Mouse (Mus musculus) spleen, postnatal 10 days (tissue): ENCODE results near the gene Tcf20.
A peak's percentile ranks its signal among the peaks of the same experiment; 100 is the strongest.
"Not testable (repeated sequence)": the region's sequence is repeated elsewhere in the genome, so short reads cannot be mapped to it uniquely, and the experiment has no call there.

Experiments used
- DNase-seq, 2 experiments: peaks; one replicate each; pipeline ENCODE4 v3.0.0; 2021 to 2022; ENCODE audit warnings: low spot score in 2 of 2

Tcf20 gene

DNA sequence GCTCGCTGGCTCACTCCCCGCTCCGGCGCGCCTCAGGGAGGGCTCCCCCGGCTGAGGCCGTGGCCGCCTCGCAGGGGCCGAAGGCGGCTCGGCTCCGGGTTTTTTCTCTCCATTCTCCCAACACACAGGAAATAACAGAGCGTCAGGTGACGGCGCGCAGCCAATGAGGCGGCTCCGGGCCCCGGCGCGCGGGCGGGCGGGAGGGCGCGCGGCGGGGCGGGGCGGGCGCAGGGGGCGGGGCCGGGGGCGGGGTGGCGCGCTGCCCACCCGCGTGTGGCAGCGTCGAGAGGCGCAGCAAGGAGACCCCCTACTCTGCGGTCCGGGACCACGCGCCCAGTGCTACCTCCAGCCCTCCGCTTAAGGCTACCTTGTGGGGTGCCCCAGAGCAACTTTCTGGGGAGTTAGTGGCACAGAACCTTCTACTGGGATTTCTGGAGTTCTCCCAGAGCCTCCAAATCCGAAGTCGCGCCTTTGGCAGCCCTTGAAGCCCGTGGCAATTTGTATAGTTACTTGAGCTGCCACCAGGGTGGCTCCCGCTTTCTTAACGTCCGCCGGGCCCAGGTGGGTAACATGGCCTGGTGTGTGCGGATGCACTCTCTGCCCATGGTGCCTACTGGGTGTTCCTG lies 87.9 kb downstream of the Tcf20 start:
- DNase-seq: peak; percentile 76 to 87

DNA sequence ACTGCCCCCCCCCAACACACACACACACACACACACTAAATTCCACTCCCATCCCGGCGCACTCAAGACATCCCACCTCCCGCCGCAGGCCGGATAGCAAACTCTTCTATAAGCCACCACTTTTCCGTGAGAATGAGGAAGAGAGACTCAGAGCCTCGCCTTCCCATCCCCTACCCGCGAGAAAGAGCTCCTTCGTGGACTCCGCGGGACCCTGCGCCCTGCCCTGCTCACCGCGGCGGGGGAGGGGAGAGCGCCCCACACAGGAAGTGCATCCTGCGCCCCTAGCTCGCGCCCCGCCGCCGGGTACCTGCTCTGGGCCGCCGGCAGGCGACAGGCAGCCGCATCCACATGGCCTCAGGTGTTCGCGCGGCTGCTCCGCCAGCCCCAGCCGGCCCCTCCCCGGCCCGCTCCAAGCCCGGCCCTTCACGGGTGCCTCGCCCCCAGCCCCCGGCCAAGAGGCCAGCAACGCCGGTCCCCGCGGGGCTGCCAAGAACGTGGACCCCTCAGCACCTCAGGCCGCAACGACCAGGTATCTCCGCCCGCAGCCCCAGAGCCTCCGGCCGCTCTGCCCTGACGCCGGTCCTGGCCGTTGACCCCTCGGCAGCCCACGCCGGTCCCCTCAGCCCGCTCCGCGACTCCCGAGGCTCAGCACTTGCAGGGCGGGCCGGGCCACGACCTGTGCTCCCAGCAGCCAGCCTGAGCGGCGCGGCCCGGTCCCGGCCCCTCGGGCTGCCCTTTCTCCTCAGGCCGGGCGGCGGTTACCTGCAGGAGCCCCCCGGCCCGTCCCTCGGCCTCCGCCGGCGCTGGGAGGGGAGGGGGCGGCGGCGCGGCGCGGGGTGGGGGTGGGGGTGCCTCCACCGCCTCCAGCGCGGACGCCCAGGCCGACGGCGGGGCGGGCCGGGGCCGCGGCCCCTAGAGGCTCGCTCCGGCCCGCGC lies 88.7 kb downstream of the Tcf20 start:
- peak; percentile 71 to 75 for DNase-seq

DNA sequence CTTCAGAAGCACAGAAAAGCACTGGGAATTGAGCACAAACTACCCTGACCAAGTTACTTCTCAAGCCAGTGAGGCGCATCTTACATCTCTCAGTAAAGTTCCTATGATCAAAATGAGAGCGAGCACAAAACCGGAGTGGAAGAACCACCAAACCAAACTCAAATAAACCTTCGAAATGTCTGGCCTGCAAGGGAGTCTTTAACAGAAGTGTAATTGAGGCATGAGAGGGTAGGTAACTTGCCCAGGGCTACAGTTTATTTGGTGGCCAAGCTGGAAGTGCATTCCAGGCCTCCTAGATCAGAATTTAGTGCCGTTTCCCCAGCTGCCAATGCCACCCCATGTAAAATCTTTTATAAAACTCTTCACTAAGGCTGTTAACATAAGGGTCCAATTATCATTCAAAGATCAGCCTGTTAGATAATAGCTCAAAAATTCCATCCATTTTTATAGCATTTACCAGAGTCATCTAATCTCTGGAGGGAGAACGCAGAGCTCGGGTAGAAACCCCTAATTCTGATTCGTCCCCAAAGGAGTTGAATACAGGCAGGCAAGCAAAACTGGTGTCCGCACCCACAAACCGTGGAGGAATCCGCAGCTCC lies 89.4 kb downstream of the Tcf20 start:
- DNase-seq: peak in 1 of 2 experiments; percentile 11

DNA sequence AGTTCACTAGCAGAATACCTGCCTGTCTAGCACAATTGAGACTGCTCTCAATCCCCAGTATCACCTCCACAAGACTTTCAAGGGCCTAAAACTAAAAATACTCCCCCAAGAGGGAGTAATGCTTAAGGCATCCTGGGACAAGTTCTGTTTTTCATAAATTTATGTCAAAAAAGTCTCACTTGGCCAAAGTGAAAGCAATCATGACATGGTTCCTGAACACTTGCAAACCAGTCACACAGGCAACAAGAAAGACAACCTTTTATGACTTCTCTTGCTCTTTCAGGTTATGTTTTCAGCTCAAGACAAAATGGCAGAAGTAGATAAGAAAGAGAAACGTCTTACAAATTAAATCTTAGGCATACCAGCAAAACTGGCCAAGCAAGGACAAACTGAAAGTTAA lies 91.3 kb downstream of the Tcf20 start:
- DNase-seq: no peak

DNA sequence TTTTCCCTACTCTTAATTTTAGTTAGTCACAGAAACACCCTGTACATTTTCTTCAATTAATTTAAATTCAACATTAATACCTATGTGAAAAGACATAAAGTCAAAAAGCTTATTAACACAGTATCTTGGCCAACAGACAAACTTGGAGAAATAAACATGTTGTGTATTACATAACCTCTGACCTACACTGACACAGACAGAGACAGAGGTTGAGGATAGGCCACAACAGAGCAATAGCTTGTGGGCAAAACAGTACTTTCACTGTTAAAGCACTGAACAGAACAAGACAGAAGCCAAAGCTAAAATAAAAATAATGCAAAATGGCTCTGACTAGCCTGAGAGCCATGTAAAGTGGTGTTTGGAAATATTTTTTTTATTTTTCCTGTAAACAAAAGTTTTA lies 97.2 kb downstream of the Tcf20 start:
- no peak for DNase-seq

DNA sequence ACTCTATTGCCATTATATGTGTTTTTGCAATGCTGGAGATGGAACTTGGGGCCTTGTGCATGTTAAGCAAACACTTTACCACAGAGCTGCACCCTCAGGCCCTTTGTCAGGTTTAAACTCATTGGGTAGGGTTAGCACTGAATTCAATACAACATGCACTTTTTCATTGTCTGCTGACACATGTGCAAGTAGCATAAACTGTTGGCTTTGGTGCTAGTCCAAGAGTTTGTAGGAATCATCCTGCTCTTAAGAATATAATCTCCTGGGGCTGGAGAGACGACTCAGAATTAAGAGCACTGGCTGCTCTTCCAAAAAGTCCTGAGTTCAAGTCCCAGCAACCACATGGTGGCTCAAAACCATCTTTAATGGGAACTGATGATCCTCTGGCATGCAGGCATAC lies 98.2 kb downstream of the Tcf20 start:
- no peak for DNase-seq

DNA sequence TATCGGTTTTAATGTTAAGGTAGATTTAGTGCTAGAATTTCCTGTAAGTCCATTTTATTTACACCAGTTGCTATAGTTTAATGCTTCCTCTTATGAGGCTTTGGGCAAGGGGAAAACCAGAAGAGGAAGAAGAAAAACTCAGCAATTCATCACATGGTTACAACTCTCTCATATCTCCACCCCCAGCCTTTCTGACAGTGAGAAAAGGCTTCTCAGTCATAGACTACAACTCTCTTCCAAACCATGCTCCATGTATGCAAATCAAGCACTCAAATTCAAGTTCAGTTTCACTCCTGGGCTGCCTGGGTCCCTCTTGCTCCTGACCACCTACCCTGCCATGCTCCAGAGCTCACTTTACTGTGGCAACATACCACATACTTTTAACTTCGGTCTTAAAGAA lies 99.2 kb downstream of the Tcf20 start:
- no peak for DNase-seq

DNA sequence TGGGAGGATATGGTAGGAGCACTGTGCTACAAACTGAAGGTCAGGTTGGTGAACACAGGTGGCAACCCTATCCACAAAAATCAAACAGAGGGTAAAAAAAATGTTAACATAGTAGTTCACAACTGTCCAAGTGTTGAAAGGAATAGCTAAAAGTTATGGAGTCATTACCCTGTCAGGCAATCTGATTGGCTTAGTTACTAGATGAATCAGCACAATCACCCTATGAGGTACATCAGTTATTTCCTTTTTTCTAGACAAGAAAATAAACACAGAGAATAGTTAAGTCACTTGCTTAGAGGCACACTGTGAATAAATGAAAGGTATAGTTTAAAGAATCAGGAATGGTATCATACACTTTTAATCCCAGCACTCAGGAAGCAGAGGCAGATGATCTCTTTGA lies 110.4 kb downstream of the Tcf20 start:
- no peak for DNase-seq

DNA sequence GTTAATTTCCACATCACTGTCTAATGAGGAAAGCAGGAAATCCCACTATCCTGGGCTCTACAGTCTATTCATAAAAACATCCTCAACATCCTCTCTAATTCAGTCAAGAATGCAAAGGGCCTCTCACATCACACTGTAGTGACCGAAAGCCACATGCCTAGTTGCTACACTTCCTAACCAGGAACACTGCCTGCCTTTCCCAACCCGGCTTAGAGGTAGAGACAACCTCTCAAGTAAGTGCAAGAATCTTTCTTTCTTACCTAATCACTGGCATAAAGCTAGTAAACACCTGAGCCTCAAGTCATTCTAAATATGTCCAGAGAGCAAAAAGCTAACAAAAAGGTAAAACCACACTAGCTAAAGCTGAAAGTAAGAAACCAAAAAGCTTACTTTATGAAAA lies 110.8 kb downstream of the Tcf20 start:
- DNase-seq: no peak

DNA sequence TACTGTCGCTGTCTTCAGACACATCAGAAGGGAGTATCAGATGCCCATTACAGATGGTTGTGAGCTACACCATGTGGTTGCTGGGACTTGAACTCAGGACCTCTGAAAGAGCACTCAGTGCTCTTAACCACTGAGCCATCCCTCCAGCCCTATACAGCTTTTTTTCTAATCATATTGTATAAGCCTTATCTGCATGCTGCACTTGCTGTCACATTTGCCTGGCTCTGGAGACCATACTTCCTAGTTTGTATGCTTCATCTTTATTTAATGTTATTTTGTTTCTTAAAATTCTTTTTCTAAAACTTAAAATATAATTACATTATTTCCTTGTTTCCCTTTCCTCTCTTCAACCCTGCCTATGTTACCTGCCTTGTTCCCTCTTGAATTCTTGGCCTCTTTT lies 115.6 kb downstream of the Tcf20 start:
- DNase-seq: no peak

DNA sequence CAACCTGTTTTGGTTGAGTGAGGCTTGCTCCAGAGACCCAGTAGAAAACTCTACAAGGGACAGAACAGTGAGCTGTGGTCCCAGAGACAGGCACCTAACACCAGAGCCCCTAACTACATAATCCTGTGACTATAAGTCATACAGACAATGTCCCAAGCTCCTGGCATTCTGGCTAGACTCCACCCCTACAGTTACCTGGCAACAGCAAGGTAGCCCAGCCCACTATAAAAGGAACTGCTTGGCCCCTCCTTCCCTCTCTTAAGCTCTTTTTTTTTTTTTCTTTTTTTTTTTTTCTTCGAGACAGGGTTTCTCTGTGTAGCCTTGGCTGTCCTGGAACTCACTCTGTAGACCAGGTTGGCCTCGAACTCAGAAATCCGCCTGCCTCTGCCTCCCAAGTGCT lies 121.4 kb downstream of the Tcf20 start:
- not testable (repeated sequence) for DNase-seq

DNA sequence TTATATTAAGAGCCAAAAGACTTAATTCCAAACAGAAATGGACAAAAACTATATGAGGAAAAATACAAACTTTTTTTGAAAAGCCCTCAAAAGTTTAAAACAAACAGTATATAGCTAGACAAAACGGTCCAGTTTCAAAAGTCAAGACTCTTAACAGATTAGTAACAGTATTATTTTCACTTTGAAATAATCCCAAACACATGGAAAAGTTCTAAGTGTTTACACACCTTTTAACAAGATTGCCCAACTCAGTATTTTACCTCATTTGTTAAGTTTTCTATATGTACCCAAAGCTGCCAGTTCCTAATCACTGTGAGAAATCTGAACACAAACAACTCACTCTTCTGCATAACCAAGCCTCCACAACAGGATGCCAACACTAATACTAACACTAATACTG lies 124.0 kb downstream of the Tcf20 start:
- DNase-seq: no peak

DNA sequence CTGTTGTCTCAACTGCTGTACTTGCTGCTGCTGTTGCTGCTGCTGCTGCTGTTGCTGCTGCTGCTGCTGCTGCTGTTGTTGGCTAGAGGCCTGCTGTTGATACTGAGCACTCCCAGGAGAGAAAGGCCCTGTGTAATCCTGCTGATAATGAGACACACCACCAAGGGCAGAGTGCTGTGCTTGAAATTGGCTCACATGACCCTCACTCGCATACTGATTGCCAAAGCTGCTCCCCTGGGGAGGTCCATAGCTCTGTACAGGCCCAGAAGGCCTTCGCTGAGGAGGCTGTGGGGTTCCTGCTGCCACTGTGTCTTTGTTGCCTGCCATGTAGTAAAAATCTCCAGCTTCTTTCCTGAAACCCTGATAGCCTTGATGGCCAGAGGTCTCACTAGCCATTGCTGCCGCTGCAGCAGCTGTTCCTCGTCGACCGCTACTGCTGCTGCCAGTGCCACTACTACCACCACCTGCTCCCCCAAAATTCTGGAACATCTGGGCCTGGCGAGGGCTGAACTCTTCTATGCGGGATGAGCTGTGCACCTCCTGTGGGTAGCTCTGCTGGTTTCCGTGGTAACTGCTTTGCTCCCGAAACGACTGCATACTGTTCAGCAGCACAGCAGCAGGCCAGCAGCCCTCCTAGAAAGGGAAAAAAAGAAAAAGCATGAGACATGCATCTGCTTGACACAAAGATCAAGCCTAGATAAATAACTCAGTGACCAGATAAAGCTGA lies 130.9 kb downstream of the Tcf20 start:
- no peak for DNase-seq

DNA sequence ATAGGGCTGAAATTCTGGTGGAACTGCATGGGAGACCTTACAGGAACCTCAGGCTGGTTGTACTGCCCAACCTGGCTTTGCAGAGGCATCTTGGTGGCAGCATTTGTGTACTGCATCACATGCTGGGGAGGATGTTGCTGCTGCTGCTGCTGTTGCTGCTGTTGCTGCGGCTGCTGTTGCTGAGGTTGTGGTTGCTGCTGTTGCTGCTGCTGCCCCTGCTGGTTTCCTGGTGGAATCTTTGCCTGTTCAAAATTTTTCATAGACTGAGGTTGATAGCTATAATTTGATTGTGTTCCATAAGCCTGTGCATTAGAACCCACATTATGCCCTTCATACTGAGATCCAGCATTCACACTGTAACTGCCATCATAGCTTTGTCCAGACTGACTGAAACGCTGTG lies 131.6 kb downstream of the Tcf20 start:
- DNase-seq: no peak

DNA sequence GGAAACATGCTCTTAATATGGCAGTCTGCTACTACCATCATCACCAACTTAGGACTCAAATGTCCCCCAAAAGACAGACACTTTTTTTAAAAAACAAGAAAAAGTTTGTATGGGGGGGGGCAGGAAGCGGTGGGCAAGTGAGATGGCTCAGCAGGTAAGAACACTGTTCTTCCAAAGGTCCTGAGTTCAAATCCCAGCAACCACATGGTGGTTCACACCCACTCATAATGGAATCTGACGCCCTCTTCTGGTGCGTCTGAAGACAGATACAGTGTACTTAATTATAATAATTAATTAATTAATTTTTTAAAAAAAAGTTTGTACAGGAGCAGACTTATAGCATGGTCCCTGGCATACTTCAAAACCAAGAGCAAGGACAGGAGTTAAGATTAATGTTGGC lies 148.5 kb downstream of the Tcf20 start:
- no peak for DNase-seq

DNA sequence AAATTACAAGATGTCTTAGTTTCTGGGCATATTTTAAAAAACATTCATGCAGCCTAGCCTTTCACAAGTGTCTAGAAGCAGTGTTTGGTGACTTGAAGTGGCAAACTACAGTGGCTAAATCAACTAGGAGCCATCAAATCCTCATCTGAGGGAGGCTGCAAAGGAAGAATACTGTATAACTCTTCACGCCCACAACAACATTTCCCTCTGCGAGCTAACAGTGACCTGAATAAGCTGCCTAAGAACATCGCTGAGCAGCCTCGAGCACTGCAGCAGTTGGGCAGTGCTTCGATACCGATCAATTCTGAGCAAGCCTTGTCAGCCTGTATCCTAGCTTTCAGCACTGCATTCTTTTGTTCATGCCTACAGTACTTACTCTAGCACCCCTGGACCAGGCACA lies 157.8 kb downstream of the Tcf20 start:
- DNase-seq: no peak

DNA sequence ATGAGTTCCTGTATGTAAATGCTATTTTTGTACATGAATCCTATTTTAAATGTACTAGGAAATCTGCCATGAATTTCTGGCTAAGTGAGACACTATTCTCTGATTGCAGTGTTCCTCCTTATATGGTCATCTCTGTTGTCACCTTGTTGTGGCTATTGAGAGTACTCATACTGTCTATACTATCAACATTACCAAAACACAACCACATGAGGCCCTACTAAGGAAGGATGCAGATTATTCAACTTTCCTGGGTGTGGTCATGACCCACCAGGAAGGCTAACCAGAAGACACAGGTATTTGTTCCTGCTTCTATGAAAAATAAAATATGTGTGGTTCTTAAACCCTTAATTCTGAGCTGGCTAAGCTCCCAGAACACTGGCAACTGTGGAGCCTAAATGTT lies 161.8 kb downstream of the Tcf20 start:
- no peak for DNase-seq

DNA sequence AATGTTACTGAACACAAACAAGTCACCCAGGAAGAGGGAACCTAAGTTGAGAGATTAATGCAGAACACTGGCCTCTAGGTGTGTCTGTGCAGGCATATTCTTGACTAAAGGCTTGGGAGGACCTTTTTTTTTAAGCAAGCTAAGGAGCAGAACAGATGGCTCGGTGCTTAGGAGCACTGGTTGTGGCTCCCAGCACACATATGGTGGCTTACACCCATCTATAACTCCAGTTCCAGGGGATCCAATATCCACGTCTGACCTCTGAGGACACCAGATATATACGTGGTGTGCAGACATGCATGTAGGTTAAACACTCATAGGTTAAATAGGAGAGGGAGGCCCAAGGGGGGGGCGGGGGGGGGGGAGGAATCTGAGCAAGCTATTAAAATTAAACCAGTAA lies 165.3 kb downstream of the Tcf20 start:
- no peak for DNase-seq

DNA sequence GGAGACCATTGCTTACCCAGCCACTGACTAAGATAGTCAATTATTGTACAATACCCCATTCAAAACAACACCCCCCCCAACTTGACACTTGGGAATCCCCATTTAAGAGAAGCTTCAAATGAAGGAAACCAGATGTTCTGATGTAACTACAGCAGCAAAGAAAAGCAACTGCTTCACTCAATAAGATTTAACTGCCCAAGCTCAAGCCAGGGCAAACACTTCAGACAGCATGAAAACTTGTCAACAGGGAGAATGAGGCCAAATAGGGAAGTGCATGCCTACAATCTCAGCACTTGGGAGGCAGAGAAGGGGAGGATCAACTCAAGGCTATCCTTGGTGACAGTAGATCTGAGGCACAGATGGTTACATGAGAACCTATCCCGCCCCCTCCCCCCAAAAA lies 166.0 kb downstream of the Tcf20 start:
- no peak for DNase-seq

DNA sequence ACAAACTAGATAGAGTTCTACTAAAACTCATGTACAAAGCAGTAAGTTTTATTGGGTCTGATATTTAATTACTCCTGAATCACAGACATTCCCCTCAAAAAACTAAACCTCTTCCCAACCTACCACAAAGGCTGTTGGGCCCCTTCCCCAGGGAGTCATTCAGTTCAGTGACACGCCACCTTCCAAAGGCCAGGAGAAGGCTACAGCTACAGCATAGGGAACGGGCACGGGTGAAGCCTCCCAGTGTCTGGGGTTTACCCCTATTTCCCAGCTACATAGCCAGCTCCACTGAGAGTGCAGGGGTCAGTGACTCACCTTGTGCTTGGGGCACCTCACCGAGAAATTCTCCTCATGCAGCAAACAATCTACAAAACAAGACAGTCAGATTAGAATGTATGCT lies 172.4 kb downstream of the Tcf20 start:
- no peak for DNase-seq

DNA sequence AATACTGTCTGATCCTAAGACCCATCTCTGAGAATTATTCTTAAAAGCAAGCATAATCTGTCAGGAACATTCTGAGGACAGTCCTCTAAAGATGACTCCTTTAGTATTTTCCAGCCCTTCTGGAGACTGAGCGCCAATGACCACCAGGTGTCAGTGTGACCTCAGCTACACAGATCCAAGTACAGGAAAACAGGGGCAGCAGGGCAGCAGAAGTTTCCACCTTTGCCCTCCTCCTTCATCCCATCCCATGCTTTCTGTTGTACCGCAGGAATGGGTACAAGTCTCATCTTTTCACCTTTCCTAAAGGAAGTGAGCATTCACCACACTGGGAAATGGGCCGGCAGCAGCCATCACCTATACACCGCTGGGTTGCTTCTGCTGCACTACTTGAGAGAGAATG lies 172.9 kb downstream of the Tcf20 start:
- DNase-seq: peak; percentile 35 to 74

DNA sequence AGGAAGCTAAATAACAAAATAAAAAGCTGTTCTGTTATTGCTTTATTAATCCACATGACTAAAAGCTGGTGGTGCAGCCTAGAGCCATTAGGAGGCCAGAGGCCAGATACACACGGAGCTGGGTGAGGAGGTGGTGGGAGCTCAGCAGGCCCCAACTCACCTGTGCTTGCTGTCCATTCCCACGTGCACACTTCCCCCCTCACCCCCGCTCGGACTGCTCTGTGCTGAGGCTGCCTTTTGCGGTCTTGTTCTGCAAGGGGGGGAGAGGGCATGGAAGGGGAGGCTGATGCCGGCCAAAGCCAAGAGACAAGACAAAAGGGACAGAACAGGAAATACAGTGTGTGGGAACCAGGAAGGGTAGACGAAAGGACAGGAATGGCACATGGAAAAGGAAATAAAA lies 173.4 kb downstream of the Tcf20 start:
- DNase-seq: no peak
